Mouse (Mus musculus) adrenal gland, adult (tissue): ENCODE measurements at regions not wholly inside any gene's neighbourhood (a gene's known extent, or its start where the extent isn't known, plus 50 kb on each side); places are given as distances from the start of the nearest gene placed in this dataset.
"Not testable (repeated sequence)": the region's sequence is repeated elsewhere in the genome, so short reads cannot be mapped to it uniquely, and the experiment has no call there.

Experiments
- DNase-seq, 2 experiments: peaks; one replicate each; pipeline ENCODE4 v3.0.0; 2022 to 2023; ENCODE audit warnings: low spot score in 1 of 2; ENCODE audit not compliant: inconsistent age in 2 of 2

DNA sequence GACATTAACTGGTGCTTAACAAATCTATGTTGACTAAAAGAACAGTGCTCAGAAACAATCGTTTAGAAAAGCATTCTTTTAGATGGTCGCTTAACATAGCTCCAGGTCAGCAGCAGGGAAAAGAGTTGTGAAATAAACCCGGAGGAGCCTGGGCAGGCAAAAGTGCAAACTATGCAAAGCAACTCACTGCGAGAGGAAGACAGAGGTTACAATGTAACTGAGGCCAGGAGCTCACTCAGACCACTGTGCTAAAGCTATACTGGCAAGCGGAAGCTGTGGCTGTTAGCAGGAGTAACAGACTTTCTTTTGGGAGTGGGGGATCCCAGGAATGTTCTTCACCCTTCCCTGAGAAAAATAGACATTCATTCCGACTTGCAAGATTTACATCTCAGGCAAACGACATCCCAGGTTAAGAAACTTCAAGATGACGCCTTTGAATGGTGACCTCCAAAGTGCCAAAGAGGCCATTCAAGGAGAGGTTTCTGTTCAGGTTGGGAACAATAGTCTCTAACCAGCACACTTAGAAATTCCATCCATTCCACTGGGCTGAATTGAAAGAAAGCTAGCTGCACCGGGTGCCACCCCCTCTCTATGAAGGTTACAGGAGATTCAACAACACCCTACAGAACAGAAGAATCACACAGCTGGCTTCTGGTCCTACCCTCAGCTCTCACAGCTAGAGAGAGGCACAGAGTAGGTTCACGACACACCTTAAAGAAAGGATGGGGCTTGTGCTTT is 94.7 kb upstream of the Adgrl2 start:
- no peak for DNase-seq

DNA sequence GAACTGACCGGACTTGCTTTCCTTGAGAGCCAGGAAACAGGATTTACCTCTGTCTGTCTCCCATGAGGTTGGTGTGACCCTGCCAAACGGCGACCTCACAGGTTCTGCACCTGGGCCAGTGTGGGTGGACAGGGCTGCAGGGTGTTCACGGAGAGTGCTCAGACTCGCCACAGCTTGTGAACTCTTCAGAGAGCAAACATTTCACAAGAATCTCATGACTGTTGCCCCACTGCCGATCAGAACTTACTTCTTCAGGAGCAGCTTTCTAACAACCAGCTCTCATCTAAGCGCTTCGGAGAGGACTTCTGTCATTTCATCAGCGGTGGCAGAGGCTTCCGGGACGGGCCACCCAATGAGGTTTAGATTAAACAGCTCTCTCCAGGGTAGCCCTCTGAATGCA is 93.0 kb upstream of the Adgrl2 start:
- DNase-seq: no peak

DNA sequence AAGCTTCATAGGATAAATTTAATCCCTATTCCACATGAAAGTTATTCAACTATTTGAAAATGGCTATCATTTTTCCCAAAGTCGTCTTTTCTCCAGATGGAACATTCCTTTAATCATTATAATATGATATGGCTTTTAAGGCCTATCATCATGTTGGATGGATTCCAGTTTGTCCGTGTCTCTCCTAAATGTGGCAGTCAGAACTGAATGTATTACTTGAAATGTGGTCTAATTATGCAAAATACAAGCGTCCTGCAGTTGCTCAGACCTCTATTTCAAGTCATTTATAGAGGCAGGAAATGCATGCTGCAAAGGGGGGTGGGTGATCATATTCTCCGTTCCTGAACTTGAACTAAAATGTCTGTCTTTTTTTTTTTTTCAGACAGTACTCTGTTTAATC is 88.5 kb upstream of the Adgrl2 start:
- DNase-seq: no peak

DNA sequence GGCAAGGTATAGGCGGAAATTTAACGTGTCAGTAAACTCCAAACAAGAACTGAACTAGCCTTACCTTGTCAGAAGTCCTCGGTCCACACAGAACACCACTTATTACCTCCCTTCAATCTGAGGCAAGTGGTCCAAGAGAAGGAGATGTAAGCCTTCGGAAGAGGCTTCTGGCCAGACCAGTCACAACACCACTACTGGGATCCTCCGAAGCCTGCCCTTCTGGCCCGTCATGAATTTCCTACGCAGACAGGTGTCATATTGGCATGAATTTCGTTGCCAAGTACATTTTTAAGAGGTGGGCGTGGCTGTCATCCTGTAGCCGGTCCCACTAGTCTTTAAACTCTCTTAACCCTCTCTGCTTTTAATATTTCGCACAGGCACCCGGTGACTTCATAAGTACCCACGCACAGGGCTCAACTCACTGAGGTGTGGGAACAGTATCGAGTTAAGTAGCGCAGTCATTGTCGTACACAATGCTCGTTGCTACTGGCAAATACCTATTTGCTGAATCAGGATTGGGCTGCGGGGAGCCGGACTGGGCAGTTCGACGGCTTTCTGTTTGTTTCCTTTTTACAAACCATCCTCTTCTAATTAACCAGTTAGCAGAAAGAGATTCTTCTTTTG is 86.7 kb upstream of the Adgrl2 start:
- DNase-seq: no peak

DNA sequence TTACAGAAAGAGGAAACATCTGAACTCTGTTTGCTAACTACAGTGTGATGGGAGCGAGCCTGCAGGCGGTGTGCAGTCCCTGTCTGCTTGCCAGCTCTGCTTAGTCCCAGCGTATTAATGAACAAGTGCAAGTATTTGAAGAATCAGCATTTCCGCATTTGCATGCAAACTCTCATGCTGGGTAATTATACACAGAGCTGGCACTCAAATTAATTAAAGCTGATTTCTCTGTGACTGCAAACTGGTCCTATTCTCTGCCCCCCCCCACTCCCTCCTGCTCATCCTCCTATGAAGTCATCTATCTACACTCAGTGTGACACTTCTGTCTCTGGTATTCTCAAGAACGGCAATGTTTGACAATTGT is 85.1 kb upstream of the Adgrl2 start:
- no peak for DNase-seq

DNA sequence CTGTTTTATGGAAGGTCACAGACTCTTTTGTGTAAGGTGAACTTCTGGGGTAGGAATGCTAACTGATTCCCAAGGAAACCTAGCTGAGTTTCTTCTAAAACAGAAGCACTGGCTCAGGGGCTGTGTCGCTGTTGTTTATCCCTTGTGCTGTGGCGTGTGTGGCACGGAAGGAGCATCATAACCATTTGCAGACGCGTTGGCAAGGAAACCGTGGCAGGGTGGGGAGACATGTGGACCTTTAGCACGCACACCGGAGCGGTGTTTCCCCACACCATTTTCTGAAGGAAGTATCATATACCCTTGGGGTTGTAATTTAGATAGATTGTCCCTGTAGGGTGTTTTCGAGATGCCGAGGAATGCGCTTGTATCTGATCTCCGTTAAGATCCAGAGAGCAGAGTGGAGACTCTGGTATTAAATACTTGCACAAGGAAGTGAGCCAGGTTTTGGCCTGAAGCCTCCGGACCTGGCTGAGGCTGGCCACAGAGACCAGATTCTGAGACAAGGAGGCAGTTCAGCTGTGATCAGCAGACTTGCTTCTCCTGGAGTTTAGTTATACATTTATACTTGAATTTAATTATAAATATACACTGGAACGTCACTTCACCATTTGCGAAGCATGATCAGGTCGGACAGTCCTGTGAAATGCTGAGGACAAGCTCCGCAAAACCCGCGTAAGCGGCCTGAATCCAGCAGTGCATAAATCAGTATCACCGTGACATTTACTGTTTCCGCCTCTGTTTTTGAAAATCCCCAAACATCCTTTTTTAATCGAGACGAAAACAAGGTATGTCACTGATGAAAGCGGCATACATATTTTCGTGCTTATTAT is 84.5 kb upstream of the Adgrl2 start:
- DNase-seq: no peak

DNA sequence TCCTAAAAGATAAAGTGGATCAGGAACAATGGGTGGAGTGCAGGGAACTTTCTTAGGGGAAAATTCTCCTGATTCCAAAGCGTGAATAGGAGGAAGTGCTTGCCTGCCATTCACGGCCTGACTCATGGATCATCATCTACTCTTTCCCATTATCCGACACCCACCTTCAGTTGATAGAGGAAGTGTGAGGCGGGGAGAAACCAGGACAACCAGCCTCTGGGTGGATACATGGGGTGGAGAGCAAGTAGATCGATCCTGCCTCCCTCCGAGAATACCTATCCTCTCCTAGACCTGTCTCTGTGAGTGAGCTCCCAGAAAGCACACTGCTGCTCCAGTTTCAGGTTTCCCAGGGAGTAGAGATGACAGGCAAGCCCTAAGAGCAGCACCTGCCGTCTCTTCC is 79.8 kb upstream of the Adgrl2 start:
- DNase-seq: peak in 1 of 2 experiments; percentile 33

DNA sequence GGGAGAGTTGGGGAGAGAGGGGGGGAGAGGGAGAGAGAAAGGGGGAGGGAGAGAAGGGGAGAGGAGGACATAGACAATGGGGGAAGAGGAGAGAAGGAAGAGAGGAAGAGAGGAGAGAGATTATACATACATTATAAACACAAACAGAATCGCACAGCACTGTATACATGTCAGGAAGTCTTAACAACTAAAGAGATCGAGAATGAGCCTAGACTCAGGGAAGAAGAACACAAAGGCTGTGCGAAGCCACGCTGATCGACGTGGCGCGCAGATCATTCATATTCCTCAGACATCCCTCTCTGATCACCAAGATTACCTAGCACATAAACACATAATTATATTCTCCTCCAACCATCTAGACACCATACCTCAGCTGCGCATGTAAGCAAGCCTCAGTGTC is 79.1 kb upstream of the Adgrl2 start:
- DNase-seq: no peak

DNA sequence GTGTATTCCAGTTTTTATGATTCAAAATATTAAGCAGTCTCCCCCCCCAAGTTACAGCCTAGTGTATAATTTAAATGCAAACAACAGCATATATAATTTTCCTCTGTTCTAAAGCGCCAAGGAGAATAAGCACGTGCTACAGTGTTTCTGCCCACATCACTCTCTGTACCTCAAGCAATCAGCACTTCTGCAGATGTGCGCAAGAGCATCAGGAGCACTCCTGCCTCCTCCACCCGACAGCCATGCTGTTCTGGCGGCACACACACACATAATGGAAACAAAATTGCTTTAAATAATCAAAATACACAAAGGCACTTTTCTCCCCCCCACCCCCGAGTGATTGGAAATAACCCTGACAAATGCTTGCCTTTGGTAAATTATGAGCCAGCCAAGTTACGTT is 78.5 kb upstream of the Adgrl2 start:
- no peak for DNase-seq

DNA sequence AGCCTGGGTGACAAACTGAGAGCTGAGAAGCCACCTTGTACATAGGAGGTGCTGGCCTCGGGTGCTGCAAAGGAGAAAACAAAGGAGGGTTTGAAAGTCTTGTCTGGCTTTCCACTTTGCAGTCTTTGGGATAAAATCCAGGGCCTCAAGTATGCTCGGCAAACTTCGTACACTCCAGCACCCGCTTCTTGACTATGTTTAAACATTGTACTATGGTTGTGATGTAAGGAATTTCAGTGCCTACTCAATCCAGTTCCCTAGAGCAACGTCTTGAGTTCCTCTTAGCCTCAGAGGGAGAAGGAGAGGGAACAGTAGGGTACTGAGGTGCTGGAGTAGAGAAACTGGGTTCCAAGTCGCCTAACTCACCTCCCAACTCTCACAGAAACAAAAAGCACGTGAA is 77.4 kb upstream of the Adgrl2 start:
- no peak for DNase-seq

DNA sequence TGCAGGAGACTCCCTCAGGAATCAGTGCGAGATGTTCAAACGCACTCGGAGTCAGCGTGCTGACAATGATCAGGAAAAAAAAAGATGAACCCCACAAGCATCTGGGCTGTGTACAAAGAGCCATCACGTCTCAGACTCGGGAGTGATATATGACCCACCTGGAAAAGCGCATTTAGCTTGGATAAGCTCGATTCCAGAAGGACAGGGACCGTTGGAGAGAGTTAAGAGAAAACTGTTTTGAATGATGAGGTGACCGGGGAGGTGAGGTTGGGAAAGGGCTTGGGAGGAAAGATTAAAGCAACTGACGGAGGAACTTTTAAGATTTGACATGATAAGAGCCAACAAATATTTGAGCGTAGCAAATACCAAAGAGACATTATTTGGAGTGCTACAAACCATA is 64.7 kb upstream of the Adgrl2 start:
- DNase-seq: no peak

DNA sequence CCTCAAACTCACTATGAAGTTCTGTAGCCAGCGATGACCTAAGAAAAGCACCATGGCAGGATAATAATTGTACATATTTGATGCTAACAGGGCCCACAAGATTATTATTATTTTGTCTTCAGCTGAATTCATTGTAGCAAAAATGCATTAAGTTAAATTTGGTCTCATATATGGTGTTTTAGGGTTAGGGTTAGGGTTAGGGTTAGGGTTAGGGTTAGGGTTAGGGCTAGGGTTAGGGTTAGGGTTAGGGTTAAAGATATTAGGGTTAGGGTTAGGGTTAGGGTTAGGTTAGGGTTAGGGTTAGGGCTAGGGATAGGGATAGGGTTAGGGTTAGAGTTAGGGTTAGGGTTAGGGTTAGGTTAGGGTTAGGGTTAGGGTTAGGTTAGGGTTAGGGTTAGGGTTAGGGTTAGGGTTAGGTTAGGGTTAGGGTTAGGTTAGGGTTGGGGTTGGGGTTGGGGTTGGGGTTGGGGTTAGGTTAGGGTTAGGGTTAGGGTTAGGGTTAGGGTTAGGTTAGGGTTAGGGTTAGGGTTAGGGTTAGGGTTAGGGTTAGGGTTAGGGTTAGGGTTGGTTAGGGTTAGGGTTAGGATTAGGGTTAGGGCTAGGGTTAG is 62.0 kb upstream of the Adgrl2 start:
- DNase-seq: not testable (repeated sequence)

DNA sequence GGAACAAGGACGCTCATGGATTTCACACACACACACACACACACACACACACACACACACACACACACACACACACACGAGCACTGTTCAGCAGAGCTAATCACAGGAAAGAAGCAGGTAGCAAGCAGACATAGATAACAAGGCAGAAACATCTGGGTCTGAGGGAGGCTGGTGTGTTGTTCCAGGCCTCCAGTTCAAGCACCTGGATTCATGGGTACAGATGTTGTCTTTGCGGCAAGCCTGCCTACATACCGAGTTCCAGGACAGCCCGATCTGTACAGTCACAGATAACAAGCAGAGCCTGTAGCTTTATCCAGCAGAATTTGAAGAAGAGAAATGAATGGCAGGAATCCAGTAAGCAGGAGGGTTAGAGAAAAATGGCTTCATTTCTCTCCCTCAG is 55.0 kb upstream of the Adgrl2 start:
- no peak for DNase-seq

DNA sequence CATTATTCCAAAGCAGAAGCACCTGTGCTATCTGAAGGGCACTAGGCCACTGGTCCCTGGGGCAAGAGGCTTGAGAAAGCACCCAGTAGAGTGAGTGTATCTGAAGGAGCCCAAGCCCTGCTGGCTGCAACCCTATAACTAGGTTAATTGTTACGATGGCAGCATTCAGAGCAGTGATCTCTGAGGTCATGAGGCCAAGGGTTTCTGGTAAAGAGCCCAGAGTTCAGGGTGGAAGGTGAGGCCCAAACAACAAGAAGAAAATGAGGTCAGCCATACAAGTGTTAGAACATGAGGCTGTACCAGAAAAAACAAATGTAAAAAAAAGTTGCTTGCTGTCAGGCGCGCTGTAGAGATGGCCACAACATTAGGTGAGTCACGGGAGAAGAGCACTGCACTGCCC is 53.5 kb upstream of the Adgrl2 start:
- DNase-seq: peak in 1 of 2 experiments; percentile 25

DNA sequence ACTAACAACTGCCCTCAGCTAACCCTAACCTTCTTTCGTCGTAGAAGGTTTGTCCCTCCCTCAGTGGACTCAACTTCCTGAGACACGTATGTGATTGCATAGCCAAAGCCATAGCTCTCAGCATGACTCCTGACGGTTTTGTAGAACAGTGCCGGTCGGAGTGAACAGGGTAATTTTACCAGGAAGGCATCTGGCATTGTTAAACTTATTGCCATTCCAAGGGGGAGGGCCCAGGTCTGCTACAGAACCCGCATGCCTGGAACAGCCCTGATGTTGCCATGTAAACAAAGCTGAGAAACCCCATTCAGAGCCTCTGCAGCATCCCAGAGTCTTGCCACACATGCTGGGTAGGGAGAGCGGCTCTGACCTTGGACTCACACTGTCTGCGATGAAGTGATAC is 52.2 kb upstream of the Adgrl2 start:
- no peak for DNase-seq

DNA sequence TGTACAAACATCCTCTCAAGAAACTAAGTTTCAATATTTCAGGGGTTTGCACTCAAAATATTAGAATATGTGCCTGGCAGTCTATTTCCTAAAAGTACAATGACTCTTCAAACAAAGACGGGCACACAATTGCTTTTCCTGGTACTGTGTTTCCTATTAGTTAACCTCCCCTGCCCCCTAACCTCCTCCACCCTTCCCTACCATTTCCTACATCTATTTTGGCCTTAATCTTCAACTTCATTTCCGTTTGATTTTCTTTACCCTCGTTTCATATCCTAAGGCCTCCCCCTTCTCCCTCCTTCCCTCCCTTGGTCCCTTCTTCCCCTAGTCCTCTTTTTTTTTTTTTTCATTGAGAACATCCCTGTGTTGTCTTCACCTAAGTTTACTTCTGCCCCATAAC is 50.8 kb upstream of the Adgrl2 start:
- DNase-seq: no peak
